Mouse (Mus musculus) kidney, adult 2 months (tissue): ENCODE measurements at regions not wholly inside any gene's neighbourhood (a gene's known extent, or its start where the extent isn't known, plus 50 kb on each side); places are given as distances from the start of the nearest gene placed in this dataset.

ENCODE experiments used
- CTCF ChIP-seq: fragments of 200-500 bp; conservative IDR thresholded peaks from 2 replicates; pipeline ENCODE4 v1.5.1; 2011; ENCODE audit warnings: low read depth, mild to moderate bottlenecking, control low read depth, low read length, moderate library complexity, mixed read lengths; ENCODE audit not compliant: insufficient read depth, insufficient read length
- POLR2A ChIP-seq: fragments of 200-500 bp; IDR thresholded peaks from one replicate; pipeline ENCODE4 v1.6.1; 2011; ENCODE audit warnings: low read depth, low read length, control low read depth

DNA sequence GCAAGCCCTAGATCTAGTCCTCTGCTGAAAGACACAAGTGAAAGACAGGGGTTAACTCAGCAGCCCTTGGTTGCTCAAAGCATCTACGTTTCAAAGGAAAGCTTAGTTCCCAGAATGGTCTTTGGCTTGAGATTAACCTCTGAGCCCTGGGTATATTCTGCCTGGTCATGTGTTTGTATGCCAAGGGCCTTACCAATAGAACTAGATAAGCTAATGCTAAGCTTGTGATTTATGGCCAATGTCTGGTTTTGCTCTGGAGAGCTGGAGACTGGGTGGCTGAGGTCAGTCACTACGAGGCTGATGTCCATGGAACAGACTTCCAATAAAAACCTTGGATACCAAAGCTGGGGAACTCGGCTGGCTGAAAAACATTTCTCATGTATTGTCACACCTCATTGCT lies 58.1 kb upstream of the Ankrd55 start:
- TF ChIP-seq POLR2A (no peak), CTCF (no peak)
